Mouse (Mus musculus): ENCODE measurements around the gene Gnpat. TPM values are rescaled to one million over a fixed set of nuclear protein-coding genes. Genes with fewer than 3 reads are reported as not detected.

The Gnpat gene
- 87.2 and 94.8 TPM in 2 replicates for polyA plus RNA-seq (2012; rRNA removed)
- 95.1 and 99.8 TPM in 2 replicates for polyA plus RNA-seq (2014; fragmentation: Nextera tagmentation; extraction: Ambion mirVana)

DNA sequence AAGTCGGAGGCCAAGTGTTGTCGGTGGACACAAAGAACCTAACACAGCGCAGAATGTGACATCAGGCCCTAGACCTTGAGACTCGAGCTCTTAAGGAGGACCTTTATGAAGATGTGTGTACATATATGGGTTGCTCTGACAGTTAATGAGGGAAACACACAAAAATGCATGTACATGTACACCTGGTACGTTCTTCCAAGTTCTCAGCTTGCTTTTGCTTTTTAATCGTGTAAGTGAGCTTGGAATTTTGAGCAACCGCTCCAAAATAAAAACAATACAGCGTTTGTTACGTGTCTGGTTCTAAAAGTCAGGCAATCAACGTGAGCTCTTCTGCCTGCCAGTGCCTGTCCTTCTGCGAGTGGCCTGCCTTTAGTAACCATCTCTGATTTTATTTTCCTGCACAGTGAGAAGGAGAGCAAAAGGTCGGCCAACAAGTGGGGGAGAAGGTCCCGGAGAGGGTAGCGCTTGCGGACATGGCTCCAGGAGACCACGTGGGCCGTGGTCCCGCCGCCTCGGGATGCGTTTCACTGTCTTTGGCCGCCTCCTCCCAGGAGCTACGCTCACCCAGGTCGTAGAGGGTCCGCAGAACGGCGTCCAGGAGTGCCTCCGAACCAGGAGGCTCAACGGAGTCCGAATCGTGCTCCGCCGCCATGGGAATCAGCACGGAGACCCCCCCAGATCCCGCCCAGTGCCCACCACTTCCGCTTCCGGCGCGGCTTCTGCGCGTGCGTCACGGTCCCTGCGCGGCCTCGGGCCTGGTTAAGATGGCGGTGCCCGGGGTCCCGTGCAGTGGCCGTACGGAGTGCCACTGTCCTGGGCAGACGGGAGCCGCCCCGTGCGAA lies at the start of gene Gnpat, which contains the start of gene 2810004N23Rik:
TSS of gene Gnpat (plus strand) at position 713 of the 842 bp plus-strand sequence.
TSS of gene 2810004N23Rik (minus strand) at position 800 of the 842 bp plus-strand sequence.
- WGBS, result 2% methylated on average over 55 of the region's 55 CpGs
- DNase-seq (ENCODE audit: low spot score), result peak; percentile 86
- H3K36me3 ChIP-seq (ENCODE audit: control insufficient read depth, insufficient read depth, low read length), result peaks cover 33% of the 10 kb centered on the region
- H3K4me3 ChIP-seq (replicated peaks; ENCODE audit: low read length), result peak within 1 kb of the TSS; percentile 96
- no peaks in the 10 kb centered on the region for H3K9me3 ChIP-seq (ENCODE audit: control insufficient read depth, low read length)
- TF ChIP-seq POLR2A (IDR thresholded peaks at IDR 0.05; ENCODE audit: borderline replicate concordance, extremely low read depth, insufficient read depth, insufficient read length), result peak; percentile 90
- H3K4me1 ChIP-seq (ENCODE audit: control insufficient read depth, insufficient read depth, low read length), result peaks cover 9% of the 10 kb centered on the region
- H3K27ac ChIP-seq (replicated peaks; ENCODE audit: low read depth, low read length), result peak within 1 kb of the TSS; percentile 90
- H3K27me3 ChIP-seq (ENCODE audit: control insufficient read depth, insufficient read depth, low read length), result no peaks in the 10 kb centered on the region
- H3K4me2 ChIP-seq (replicated peaks; ENCODE audit: low read depth, low read length, severe bottlenecking), result peak within 1 kb of the TSS; percentile 77
- ATAC-seq (ENCODE audit: low FRiP score, low read depth), result peak; percentile 97
- H3K9ac ChIP-seq (ENCODE audit: low read depth, low read length, severe bottlenecking), result peak within 1 kb of the TSS; percentile 95

DNA sequence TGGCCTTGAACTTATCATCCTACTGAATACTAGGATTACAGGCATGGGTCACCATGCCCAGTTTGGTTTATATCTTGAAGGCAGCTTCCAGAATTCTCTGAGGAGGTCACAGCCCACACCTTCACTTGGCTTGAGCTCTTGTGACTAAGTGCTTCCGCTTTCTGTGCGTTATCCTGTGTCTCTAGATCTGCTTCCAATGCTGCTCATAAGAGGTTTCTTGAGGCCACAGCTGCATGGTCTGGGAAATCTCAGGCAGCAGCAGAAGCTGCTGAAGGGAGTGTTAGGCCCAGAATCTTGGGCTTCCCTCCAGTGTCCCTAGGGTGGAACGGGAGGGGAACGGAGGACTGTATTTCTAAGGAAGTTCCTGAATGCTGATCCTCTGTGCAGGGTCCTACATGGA lies 49.5 kb upstream of the Gnpat start:
- TF ChIP-seq POLR2A (IDR thresholded peaks at IDR 0.05; ENCODE audit: borderline replicate concordance, extremely low read depth, insufficient read depth, insufficient read length), result no peak
- DNase-seq (ENCODE audit: low spot score) (no peak), ATAC-seq (ENCODE audit: low FRiP score, low read depth) (no peak)
- Histone ChIP-seq H3K4me2 (replicated peaks; ENCODE audit: low read depth, low read length, severe bottlenecking) (no peak overlapping the region), H3K9ac (ENCODE audit: low read depth, low read length, severe bottlenecking) (no peak overlapping the region), H3K4me1 (ENCODE audit: control insufficient read depth, insufficient read depth, low read length) (no peaks in the 10 kb centered on the region), H3K4me3 (replicated peaks; ENCODE audit: low read length) (no peak overlapping the region), H3K27me3 (ENCODE audit: control insufficient read depth, insufficient read depth, low read length) (no peaks in the 10 kb centered on the region), H3K9me3 (ENCODE audit: control insufficient read depth, low read length) (no peaks in the 10 kb centered on the region), H3K27ac (replicated peaks; ENCODE audit: low read depth, low read length) (no peak overlapping the region), H3K36me3 (ENCODE audit: control insufficient read depth, insufficient read depth, low read length) (no peaks in the 10 kb centered on the region)
- whole genome bisulfite sequencing, result 94% methylated on average over 4 of the region's 4 CpGs

DNA sequence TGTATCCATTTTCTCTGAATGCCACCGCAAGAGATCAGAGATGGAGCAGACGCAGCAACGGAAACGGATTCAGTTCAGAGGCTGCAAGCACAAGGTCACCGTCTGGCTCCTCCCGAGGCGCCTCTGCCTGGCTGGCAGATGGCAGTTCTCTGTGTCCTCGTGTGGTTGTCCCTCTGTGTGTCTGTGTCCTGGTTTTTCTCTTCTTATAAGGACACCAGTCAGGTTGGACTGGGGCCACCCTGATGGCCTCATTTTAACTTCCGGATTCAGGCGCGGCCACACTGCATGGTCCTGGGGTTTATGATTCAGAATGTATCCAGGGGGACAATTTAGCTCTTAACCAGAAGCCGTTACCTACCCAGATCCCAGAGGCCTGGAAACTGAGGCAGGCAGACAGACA lies 47.0 kb upstream of the Gnpat start:
- no peaks in the 10 kb centered on the region for H3K36me3 ChIP-seq (ENCODE audit: control insufficient read depth, insufficient read depth, low read length)
- no peak for TF ChIP-seq POLR2A (IDR thresholded peaks at IDR 0.05; ENCODE audit: borderline replicate concordance, extremely low read depth, insufficient read depth, insufficient read length)
- H3K27ac ChIP-seq (replicated peaks; ENCODE audit: low read depth, low read length), result no peak overlapping the region
- H3K4me2 ChIP-seq (replicated peaks; ENCODE audit: low read depth, low read length, severe bottlenecking), result no peak overlapping the region
- H3K9me3 ChIP-seq (ENCODE audit: control insufficient read depth, low read length), result no peaks in the 10 kb centered on the region
- no peak for DNase-seq (ENCODE audit: low spot score)
- no peak overlapping the region for H3K4me3 ChIP-seq (replicated peaks; ENCODE audit: low read length)
- WGBS, result 91% methylated on average over 12 of the region's 12 CpGs
- H3K9ac ChIP-seq (ENCODE audit: low read depth, low read length, severe bottlenecking), result no peak overlapping the region
- no peaks in the 10 kb centered on the region for H3K4me1 ChIP-seq (ENCODE audit: control insufficient read depth, insufficient read depth, low read length)
- H3K27me3 ChIP-seq (ENCODE audit: control insufficient read depth, insufficient read depth, low read length), result no peaks in the 10 kb centered on the region
- ATAC-seq (ENCODE audit: low FRiP score, low read depth), result no peak

DNA sequence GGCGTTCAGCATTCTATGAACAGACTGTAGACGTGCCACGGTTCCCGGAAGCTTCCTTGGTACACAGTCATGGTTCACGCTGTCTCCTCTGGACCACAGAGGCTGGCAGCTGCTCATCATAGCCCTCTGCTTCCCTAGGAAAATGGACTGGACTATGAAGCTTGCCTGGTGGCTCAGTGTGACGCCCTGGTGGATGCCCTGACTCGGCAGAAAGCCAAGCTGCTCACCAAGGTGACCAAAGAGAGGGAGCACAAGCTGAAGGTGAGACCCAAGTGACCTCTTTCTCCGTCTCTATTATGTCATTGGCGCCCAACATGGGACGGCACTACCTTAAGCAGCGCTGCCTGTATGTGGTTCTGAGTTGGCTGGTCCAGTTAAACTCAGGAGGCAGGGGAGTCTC lies 46.0 kb upstream of the Gnpat start:
- Histone ChIP-seq H3K27me3 (ENCODE audit: control insufficient read depth, insufficient read depth, low read length) (no peaks in the 10 kb centered on the region), H3K9me3 (ENCODE audit: control insufficient read depth, low read length) (no peaks in the 10 kb centered on the region), H3K9ac (ENCODE audit: low read depth, low read length, severe bottlenecking) (no peak overlapping the region), H3K4me1 (ENCODE audit: control insufficient read depth, insufficient read depth, low read length) (no peaks in the 10 kb centered on the region), H3K4me2 (replicated peaks; ENCODE audit: low read depth, low read length, severe bottlenecking) (no peak overlapping the region), H3K36me3 (ENCODE audit: control insufficient read depth, insufficient read depth, low read length) (no peaks in the 10 kb centered on the region), H3K27ac (replicated peaks; ENCODE audit: low read depth, low read length) (no peak overlapping the region), H3K4me3 (replicated peaks; ENCODE audit: low read length) (no peak overlapping the region)
- ATAC-seq (ENCODE audit: low FRiP score, low read depth) (no peak), DNase-seq (ENCODE audit: low spot score) (no peak)
- no peak for TF ChIP-seq POLR2A (IDR thresholded peaks at IDR 0.05; ENCODE audit: borderline replicate concordance, extremely low read depth, insufficient read depth, insufficient read length)
- 86% methylated on average over 11 of the region's 11 CpGs for WGBS

- Histone ChIP-seq H3K36me3 (ENCODE audit: control insufficient read depth, insufficient read depth, low read length) (no peaks in the 10 kb centered on the region), H3K4me1 (ENCODE audit: control insufficient read depth, insufficient read depth, low read length) (no peaks in the 10 kb centered on the region), H3K9me3 (ENCODE audit: control insufficient read depth, low read length) (no peaks in the 10 kb centered on the region), H3K27me3 (ENCODE audit: control insufficient read depth, insufficient read depth, low read length) (no peaks in the 10 kb centered on the region), H3K4me3 (replicated peaks; ENCODE audit: low read length) (no peak overlapping the region), H3K27ac (replicated peaks; ENCODE audit: low read depth, low read length) (no peak overlapping the region), H3K4me2 (replicated peaks; ENCODE audit: low read depth, low read length, severe bottlenecking) (no peak overlapping the region), H3K9ac (ENCODE audit: low read depth, low read length, severe bottlenecking) (no peak overlapping the region)
- no peak for ATAC-seq (ENCODE audit: low FRiP score, low read depth)
- DNase-seq (ENCODE audit: low spot score), result no peak
- 84% methylated on average over 3 of the region's 3 CpGs for WGBS
- no peak for TF ChIP-seq POLR2A (IDR thresholded peaks at IDR 0.05; ENCODE audit: borderline replicate concordance, extremely low read depth, insufficient read depth, insufficient read length)
These were observed 45.5 kb upstream of the Gnpat start for GRCm38 (mm10) chr8:124817361-124817760.

Measured in limb, embryonic 14.5 days (tissue).